Mouse (Mus musculus): ENCODE results near the gene Ell3.

Gene Ell3

GRCm38 (mm10) chr2:121447006-121447405, 2.9 kb upstream of the Ell3 start:
- no peak for DNase-seq (ENCODE audit: low spot score)

GRCm38 (mm10) chr2:121446506-121446905, 2.4 kb upstream of the Ell3 start:
- DNase-seq (ENCODE audit: low spot score) = no peak

- no peak for DNase-seq (ENCODE audit: low spot score)
Observed at GRCm38 (mm10) chr2:121445117-121445516, 1.0 kb upstream of the Ell3 start.

- no peak for DNase-seq (ENCODE audit: low spot score)
Observed at GRCm38 (mm10) chr2:121443068-121443349, 1.1 kb downstream of the Ell3 start.

GRCm38 (mm10) chr2:121442259-121443067, 1.6 kb downstream of the Ell3 start:
- DNase-seq (ENCODE audit: low spot score) = peak; percentile 68

- no peak for DNase-seq (ENCODE audit: low spot score)
Observed at GRCm38 (mm10) chr2:121441800-121442199, 2.3 kb downstream of the Ell3 start.

- DNase-seq (ENCODE audit: low spot score) = no peak
Observed at GRCm38 (mm10) chr2:121440834-121441605, 3.1 kb downstream of the Ell3 start.

- no peak for DNase-seq (ENCODE audit: low spot score)
Observed at GRCm38 (mm10) chr2:121439746-121440145, 4.3 kb downstream of the Ell3 start.

GRCm38 (mm10) chr2:121434854-121435253, 9.2 kb downstream of the Ell3 start:
- no peak for DNase-seq (ENCODE audit: low spot score)

GRCm38 (mm10) chr2:121425890-121426289, 18.2 kb downstream of the Ell3 start:
- no peak for DNase-seq (ENCODE audit: low spot score)

GRCm38 (mm10) chr2:121423166-121423565, 20.9 kb downstream of the Ell3 start:
- no peak for DNase-seq (ENCODE audit: low spot score)

- DNase-seq (ENCODE audit: low spot score) = no peak
Observed at GRCm38 (mm10) chr2:121418476-121418875, 25.6 kb downstream of the Ell3 start.

- DNase-seq (ENCODE audit: low spot score) = no peak
Observed at GRCm38 (mm10) chr2:121416356-121416755, 27.7 kb downstream of the Ell3 start.

- no peak for DNase-seq (ENCODE audit: low spot score)
Observed at GRCm38 (mm10) chr2:121415591-121415990, 28.5 kb downstream of the Ell3 start.

GRCm38 (mm10) chr2:121415103-121415502, 29.0 kb downstream of the Ell3 start:
- no peak for DNase-seq (ENCODE audit: low spot score)

GRCm38 (mm10) chr2:121414139-121414685, 29.9 kb downstream of the Ell3 start:
- DNase-seq (ENCODE audit: low spot score) = no peak

- DNase-seq (ENCODE audit: low spot score) = peak; percentile 93
Observed at GRCm38 (mm10) chr2:121413387-121414042, 30.6 kb downstream of the Ell3 start, which contains the start of the genes Pdia3 and Catsper2. Gene Pdia3 (plus strand): TSS chr2:121413775. Gene Catsper2 (minus strand): TSS chr2:121413792.

GRCm38 (mm10) chr2:121412843-121413386, 31.2 kb downstream of the Ell3 start:
- DNase-seq (ENCODE audit: low spot score) = peak; percentile 14

- DNase-seq (ENCODE audit: low spot score) = peak; percentile 20
Observed at GRCm38 (mm10) chr2:121408160-121408559, 35.9 kb downstream of the Ell3 start.

GRCm38 (mm10) chr2:121403296-121403695, 40.8 kb downstream of the Ell3 start:
- no peak for DNase-seq (ENCODE audit: low spot score)

- DNase-seq (ENCODE audit: low spot score) = peak; percentile 81
Observed at GRCm38 (mm10) chr2:121396624-121397023, 47.5 kb downstream of the Ell3 start.

All from urinary bladder, postnatal 25 days (tissue).